Mouse (Mus musculus) A20 (cell line): ENCODE measurements around the gene Aldoart2.
A peak's percentile ranks its signal among the peaks of the same experiment; 100 is the strongest.
"Not testable (repeated sequence)": the region's sequence is repeated elsewhere in the genome, so short reads cannot be mapped to it uniquely, and the experiment has no call there.

Experiments
- DNase-seq: peaks from one replicate; pipeline ENCODE4 v3.0.0-alpha.2; 2011; ENCODE audit warnings: low read depth, low spot score

Aldoart2 gene

DNA sequence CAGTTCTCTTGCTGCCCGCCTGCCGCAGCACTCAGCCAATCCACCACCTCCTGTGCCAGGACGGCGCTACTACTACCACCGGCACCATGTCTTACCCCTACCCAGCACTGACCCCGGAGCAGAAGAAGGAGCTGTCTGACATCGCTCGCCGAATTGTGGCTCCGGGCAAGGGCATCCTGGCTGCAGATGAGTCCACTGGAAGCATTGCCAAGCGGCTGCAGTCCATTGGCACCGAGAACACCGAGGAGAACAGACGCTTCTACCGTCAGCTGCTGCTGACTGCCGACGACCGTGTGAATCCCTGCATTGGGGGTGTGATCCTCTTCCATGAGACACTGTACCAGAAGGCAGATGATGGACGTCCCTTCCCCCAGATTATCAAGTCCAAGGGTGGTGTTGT lies at the start of gene Aldoart2:
Gene Aldoart2 (plus strand): TSS at position 34 of the 400 bp plus-strand sequence.
- no peak for DNase-seq

DNA sequence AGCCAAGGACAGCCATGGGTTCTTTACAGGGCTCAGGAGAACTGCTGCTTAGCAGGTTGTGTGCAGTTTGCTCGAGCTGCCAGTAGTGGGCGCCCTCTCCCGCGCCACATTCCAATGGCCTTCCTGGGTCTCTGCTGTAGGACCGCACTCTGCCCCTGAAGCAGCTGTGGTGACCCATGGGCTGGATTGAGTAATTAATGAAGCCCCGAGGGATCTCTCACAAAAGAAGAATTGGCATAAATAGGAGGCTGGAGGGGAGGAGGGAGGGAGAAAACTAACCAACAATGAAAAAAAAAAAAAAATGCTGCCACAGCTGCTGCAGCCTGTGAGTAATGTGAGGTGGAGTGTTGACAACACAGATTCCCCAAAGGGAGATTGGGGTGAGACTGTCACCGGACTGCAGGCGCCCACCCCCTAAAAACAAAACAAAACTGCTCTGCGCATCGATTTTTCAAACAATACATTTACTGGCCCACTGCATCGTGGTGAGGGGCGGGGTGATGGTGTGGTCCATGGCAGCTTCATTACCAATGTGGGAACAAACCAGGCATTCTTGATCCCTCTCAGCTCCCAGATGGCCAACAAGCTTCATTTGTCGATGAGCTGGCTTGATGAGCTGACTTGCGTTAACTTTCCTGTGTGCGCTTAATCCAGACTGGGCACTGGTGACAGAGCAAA lies 46.8 kb upstream of the Aldoart2 start:
- DNase-seq, result peak; percentile 71

DNA sequence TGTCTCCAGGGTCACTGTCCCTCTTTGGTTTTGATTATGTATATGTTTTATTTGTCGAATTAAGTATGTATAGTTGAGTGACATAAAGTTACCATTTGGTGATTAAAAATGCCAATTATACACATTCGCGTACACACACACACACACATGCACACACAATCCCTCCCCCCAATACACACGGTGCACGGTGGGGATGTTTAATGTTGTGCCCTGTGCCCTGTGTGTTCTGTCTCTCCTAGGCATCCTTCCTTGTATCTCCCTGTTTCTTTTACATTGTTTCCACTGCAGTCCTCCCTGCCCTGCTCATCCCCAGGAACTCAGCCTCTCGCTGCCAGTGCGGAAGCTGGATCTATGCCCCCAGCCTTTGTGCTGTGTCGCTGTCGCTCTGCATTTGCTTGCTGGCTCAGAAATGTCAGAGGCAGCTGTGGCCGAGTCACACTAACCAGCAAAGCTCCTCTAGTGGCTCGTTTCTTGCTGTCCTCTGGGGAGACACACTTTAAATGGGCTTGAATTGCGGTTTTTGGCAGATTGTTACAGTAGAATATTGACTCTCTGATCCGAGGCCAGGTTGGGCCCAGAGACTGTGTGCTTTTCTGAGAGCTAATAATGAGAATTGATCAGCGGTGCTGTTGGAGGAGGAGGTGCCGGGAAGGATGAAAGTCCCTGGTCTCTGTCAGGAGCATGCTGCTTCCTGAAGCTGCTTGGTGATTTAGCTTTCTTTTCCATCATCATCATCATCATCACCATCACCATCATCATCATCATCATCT lies 37.9 kb upstream of the Aldoart2 start:
- no peak for DNase-seq

DNA sequence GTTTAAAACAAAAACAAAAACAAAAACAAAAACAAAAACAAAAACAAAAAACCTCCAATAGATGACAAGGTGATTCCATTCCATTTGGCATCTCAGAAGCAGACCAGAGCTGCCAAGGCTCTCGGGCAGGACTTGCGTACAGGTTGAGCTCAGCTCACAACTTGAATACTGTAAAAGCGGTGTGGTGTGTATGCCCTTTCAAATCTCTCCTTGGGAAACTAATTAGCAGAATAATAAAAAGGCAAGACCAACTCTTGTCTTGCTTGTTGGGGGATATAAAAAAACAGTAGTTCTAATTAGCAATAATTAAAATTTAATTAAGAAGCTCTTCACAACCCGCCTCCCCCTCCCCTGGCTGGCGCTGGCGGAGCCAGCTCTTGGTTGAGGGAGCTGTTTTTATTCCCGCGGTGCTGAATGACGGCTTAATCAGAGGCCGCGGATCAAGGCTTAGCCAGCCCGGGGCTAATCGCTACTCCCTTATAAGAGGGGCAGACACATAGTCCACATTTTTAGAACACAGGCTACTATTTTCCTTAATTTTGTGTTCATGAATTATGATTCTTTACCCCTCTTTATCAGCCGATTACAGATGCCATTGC lies 28.4 kb upstream of the Aldoart2 start:
- DNase-seq, result no peak

DNA sequence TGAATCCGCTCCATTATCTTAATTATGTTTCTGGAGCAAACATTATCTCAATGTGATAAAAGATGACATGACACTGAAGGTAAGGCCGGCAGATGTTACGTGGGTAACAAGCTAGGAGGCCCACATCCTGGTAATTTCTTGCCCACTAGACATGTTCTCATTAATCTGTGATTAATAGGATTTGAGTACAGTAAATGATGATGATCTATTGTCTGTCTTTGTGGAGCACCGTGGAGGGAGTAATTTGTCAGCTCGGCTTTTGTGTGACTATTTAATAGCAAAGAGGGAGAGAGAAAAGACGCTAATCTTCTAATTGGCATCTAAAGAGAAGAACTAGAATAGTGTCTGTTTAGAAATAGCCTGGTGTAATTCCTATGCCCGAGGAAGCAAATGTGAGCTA lies 27.3 kb upstream of the Aldoart2 start:
- no peak for DNase-seq

DNA sequence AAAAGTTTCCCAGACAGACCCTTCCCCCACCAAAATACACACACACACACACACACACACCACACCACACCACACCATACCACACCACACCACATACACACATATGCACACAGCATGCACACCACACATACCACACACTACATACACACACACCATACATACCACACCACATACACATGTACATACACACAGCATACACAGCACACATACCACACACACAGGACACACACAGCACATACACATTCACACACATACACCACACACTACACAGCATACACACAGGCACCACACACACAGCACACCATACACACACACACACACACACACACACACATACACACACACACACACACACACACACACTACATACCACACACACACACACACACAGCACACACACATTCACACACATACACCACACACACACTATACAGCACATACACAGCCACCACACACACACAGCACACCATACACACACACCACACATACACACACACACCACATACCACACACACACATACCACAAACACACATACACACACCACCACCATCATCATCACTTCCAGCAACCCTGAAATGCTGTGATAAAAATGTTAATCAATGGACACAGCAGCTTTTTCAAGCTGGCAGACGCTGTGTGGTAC lies 26.6 kb upstream of the Aldoart2 start:
- no peak for DNase-seq

DNA sequence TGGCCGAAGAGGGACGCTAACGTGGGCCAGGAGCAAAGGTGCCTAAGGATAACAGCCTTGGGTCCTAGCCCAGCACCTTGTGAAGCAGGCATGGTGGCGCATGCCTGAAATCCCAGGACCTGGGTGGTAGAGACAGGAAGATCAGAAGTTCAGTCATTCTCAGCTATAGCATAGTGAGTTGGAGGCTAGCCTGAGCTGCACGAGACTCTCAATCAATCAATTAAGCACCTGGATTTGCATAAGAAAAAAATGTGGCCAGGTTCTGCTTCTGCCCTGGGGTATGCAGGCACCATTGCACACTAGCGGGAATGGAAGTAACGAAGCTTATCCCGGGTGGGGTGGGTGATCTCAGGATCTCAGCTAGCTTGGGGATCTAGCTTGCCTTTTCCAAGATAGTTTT lies 25.9 kb upstream of the Aldoart2 start:
- DNase-seq, result peak; percentile 16

DNA sequence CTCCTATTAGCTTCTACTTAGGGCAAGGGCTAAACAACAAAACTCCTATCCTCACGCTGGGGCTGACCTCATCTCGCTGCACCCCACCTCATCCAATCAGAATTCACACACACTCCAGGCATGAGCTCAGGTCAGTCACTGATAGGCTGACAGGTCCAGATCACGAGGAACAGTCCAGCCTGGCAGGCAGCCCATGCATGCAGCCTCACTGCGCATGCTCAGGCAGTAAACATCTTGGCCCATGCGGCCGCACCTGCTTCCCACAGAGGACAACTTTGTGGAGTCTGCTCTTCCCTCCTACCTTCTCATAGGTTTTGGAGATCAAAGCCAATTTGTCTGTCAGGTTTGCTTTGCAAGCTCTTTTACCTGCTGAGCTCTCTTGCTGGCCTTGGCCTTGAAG lies 10.1 kb upstream of the Aldoart2 start:
- DNase-seq, result not testable (repeated sequence)

DNA sequence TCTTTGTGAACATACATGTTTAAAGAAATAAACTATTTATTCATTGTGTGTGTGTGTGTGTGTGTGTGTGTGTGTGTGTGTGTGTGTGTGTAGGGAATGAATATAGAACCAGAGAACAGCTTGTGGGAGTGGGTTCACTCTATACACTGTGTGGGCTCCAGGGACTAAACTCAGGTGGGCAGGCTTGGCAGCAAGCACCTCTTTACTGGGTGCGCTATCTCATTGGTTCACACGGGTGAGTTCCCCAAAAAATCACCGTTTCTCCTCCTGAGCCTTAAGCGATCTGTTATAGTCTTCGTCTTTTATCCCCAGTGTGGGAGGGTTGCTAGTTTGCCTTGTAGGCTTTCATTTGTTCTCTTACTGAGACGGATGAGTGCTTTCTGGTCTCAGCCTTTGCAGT lies 7.2 kb upstream of the Aldoart2 start:
- no peak for DNase-seq

DNA sequence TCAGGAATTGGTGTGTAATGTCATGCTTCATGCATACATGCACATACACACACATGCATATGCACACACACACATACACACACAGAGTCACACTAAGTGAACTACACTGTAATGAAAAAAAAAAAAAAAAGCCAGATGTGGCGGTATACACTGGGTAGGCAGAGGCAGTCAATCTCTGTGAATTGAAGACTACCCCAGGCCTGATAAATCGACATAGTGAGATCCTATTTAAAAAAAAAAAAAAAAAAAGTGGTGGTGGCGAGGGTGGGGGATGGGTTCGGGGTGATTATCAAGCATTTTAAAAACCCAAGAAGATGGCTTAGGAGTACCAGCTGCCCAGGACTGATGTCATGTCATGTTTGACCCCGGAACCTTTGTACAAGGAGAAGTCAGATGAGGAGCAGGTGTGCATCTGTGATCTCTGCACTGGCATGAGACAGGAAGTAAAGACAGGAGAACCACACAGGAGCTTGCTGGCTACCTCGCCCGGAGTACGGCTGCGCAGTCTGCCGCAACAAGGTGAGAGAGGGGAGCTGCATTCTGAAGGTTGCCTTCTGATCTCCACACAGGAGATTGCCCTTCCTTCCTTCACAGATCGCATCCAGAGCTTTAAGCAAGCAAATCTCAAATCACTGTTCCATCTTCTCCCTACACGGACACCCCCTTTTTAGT lies 5.7 kb upstream of the Aldoart2 start:
- peak; percentile 63 for DNase-seq

DNA sequence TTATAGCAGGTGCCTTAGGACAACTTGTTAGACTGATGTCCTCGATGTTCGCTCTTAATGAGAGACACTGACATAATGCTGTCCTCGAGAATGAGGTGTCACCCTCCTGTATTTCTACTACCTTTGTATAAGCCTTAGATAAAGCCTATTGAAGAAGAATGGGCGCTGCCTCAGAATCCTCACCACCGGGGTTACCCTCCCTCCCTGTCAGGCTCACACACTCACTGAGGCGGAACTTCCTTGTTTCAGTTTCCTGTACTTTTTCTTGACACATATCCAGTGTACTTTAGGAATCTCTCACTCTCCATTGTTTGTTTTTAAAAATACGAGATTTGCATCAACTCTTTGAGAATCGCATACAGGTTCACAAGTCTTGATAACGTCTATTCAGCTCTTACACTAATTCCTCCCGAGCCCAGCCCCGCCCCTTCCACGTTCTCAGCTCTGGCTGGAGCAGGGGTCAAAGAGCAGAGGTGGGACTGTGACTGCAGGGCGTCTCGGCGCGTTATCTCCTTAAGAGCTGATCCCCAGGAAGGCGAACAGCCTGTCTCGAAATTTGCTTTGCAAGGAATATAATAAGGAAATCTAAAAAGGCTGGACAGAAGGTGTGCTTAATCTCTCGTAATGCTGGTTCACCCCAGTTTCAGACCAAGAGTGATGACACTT lies 4.9 kb upstream of the Aldoart2 start:
- peak; percentile 70 for DNase-seq

DNA sequence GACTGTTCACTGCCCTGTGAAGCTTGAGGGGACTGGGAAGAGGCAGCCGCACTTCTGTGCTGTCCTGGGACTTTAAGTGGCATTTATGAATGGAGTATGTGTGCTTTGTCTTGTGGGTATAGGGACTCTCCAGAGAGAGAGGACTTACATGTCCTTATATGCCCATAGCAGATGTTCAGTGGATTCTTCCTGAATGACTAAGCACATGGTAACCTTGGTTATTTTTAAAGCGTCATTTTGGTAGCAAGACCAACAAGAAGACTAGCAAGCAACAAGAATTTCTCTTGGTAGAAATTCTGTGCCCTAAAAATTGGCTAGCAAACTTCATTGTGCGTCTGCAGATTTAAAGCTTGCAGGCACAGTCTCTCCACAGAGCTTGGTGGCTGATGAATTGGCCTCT lies 1.3 kb upstream of the Aldoart2 start:
- DNase-seq, result no peak

DNA sequence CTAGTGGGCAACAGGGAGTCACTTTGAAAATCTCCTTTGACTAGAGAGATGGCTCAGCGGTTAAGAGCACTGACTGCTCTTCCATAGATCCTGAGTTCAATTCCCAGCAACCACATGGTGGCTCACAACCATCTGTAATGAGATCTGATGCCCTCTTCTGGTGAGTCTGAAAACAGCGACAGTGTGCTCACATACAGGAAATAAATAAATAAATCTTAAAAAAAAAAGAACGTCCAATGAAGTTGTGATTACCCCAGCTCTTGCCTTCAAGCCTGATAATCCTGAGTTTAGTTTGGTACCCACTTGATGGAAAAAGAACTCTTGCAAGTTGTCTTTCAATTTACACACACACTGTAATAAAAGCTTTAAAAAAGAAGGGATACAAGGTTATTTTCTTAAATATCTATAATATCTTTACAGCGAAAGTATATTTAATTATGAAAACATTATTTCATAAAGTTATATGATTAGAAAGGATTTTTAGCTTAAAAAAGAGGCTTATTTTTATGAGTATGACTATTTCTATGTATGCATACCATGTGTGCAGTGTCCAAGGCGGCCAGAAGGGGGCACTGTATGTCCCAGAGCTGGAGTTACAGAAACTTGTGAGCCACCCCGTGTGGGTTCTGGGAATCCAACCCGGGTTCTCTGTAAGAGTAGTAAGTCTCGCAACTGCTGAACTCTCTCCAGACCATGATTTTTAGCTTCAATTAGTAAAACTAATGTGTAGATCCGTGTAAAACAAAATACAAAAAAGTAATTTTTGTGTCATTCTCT lies 664 bp upstream of the Aldoart2 start:
- peak; percentile 30 for DNase-seq

DNA sequence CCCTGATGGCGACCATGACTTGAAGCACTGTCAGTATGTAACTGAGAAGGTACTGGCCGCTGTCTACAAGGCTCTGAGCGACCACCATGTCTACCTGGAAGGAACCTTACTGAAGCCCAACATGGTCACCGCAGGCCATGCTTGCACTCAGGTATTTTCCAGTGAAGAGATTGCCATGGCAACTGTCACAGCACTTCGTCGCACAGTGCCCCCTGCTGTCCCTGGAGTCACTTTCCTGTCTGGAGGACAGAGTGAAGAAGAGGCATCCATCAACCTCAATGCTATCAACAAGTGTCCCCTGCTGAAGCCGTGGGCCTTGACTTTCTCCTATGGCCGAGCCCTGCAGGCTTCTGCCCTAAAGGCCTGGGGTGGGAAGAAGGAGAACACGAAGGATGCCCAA lies 828 bp downstream of the Aldoart2 start:
- peak; percentile 10 for DNase-seq

DNA sequence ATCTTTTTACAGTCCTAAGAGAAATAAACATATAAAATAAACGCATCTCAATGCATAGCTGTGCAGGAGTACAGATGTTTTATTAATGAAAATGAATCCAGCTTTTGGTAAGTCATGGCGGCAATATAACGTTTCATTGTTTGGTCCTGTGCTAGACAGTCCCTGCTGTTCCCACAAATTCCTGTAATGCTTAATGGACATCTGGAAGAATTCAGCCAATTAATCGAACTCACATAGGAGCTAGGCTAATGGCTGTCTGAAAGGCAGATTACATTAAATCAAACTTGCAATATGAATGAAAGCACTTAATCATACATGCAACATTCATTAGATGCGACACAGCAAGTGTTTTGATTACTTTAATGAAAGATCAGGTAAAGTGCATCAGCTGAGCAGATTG lies 1.8 kb downstream of the Aldoart2 start:
- DNase-seq, result no peak

DNA sequence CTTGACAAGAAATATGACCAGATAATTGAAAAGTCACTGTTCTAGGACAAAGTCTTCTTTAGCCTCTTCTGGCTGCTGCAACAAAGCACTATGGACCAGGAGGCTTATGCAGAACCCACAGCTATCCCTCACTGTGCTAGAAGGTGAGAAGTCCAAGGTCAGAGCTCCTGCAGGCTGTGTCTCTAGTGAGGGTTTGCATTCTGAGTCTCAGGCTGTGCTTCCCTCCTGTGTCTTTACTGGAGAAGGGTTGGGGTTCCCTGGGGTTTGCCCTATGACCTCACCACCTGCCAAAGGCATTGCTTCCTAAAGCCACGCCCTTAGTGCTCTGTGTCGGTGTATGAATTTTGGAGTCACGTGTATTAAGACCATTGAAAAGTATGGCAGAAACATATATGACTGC lies 3.4 kb downstream of the Aldoart2 start:
- DNase-seq, result no peak

DNA sequence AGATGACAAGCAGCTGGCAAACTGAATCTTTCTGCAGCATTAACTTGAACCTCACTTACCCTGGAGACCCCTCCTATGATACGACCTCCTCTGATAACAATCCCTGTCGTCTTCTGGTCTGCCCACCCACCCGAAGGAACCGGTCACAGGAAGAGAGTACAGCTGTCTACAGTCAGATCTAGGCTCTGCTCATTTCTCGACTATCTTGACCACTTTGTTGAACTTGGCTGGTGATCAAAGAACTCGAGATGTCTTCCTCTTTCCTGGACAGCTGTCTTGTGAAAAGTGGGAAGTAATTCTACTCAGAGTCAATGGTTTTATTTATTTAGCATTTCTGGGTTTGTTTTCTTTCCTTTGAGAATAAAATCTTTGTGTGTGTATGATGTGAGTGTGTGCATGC lies 4.6 kb downstream of the Aldoart2 start:
- no peak for DNase-seq

DNA sequence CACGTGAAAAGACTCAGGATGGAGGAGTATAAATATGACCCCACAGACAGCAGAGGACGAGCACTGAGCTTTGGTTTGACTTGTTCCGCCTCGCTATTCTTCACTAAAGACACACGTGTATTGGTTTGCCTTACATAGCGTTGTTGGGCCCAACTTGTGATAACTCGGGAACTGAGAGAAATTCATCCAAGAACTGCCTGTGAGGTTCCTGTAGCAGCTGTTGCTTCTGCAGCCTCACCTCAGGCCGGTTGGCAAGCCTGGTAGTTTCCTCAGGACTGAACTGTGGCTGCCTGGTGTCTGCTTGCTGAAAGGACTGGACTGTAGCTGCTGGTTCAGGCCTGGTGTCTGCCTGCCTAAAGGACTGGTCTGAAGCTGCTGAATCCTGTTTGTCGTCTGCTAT lies 5.6 kb downstream of the Aldoart2 start:
- DNase-seq, result no peak

DNA sequence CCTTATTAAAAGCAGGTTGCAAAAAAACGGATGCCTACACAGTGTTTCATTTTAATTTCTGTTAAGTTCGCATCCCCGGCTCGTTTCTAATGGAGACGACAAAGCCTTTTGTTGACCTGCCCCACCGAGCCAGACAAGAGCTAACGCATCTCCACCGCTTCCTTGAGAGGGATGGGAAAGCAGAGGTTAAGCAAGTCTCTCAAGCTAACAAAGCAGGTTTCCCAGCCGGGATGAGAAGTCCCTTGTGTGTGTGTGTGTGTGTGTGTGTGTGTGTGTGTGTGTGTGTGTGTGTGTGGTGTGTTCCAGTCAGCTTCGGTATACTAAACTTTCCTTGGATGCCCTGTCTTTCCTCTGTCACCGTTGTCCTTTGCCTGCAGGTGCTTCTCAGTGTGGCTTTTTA lies 6.1 kb downstream of the Aldoart2 start:
- no peak for DNase-seq

DNA sequence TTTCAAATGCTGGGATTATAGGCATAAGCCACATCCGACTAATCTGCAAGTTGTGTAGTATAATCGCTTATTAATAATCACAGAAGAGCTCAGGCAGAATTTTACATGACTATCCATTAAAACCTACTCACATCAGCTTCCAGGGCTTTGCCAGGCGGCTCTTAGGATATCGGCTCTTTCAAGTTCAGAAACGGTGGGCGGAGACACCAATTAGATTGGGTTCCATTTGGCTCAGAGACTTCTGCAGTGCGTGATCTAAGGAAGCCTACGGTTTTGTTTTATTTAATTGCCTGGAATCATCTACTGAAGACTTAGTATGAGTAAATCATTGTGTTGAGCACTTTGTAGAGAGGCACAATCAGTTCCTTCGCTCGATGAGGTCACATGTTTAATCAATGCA lies 6.6 kb downstream of the Aldoart2 start:
- DNase-seq, result no peak

DNA sequence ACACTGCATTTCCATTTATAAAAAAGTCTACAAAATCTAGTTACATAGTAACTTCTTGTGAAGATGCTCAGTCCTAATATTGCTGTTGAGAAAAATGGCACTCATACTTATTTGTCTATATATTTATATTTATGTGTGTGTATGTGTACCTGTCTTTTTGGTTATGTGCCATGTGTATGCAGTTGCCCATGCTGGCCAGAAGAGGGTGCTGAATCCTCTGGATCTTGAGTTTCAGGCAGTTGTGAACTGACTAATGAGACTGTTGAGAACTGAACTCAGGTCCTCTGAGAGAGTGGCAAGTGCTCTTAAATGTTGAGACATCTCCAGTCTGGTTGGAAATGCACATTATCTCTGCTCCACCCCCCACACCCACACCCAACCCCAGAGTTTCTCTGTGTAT lies 8.1 kb downstream of the Aldoart2 start:
- peak; percentile 34 for DNase-seq
